ENCODE assay signal across 22 mouse cellular contexts in the genomic region with DNA sequence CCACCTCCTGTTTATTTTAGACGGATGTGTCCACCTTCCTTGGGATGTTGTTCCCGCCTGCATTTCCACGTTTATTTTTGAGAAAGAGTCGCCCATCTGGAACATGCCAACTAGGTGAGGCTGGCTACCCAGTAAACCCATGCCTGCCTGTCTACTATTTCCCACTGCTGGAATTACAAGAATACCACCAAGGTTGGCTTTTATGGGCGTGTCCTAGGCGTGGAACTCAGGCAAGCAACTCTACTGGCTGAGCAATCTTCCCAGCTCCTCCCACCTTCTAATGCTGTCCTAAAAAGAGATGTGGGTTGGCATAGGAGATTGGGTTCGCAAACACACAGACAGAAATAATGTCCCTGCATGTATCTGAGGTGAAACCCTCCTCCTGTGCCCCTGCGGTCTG.
DNase-seq lines count a peak whose midpoint lies in the region; ATAC-seq and TF ChIP-seq lines count a peak whose summit lies in the region.
"Had no signal": no experiment of that assay in that cellular context is flagged by ENCODE, and none has a peak within 500 bp of the region (broad histone marks: within the 10 kb centered on the region; RNA-seq: fewer than 3 reads in every experiment).

No protein-coding gene starts in this region.

- no peaks in the 10 kb centered on the region for H3K4me1 ChIP-seq in embryonic facial prominence, embryonic 12.5 days
- peaks cover 21% of the 10 kb centered on the region for H3K4me1 ChIP-seq in embryonic facial prominence, embryonic 10.5 days
- no peaks in the 10 kb centered on the region for H3K4me1 ChIP-seq in lung, embryonic 15.5 days
- H3K4me1 ChIP-seq in lung, postnatal 0 days (ENCODE audit: insufficient read depth, low read depth, low read length), result no peaks in the 10 kb centered on the region
- peaks cover 8% of the 10 kb centered on the region; the same call in 1 of the 2 replicates for H3K4me1 ChIP-seq in embryonic facial prominence, embryonic 15.5 days
- H3K4me1 ChIP-seq: heart, embryonic 10.5 days; heart, embryonic 13.5 days had no signal

- no peak for TF ChIP-seq EP300 in lung, postnatal 0 days (IDR thresholded peaks at IDR 0.05)

- H3K27me3 ChIP-seq in embryonic facial prominence, embryonic 12.5 days, result no peaks in the 10 kb centered on the region
- no peaks in the 10 kb centered on the region for H3K27me3 ChIP-seq in embryonic facial prominence, embryonic 10.5 days (replicated peaks; ENCODE audit: low read depth, poor library complexity, severe bottlenecking)
- H3K27me3 ChIP-seq in lung, embryonic 15.5 days, result no peaks in the 10 kb centered on the region
- no peaks in the 10 kb centered on the region for H3K27me3 ChIP-seq in lung, postnatal 0 days (replicated peaks; ENCODE audit: insufficient read depth, low read length)
- H3K27me3 ChIP-seq in embryonic facial prominence, embryonic 15.5 days, result no peaks in the 10 kb centered on the region
- H3K27me3 ChIP-seq: forebrain, embryonic 13.5 days; heart, embryonic 13.5 days; hindbrain, embryonic 15.5 days had no signal

- H3K27ac ChIP-seq in embryonic facial prominence, embryonic 12.5 days, result no peak overlapping the region
- no peak overlapping the region for H3K27ac ChIP-seq in embryonic facial prominence, embryonic 10.5 days (replicated peaks)
- H3K27ac ChIP-seq in lung, embryonic 15.5 days, result no peak overlapping the region
- H3K27ac ChIP-seq in lung, postnatal 0 days (ENCODE audit: low read length), result no peak overlapping the region
- H3K27ac ChIP-seq in embryonic facial prominence, embryonic 15.5 days (replicated peaks), result no peak overlapping the region
- H3K27ac ChIP-seq: forebrain, embryonic 13.5 days; heart, embryonic 10.5 days; heart, embryonic 13.5 days; hindbrain, embryonic 15.5 days had no signal

- no peak overlapping the region for H3K4me3 ChIP-seq in embryonic facial prominence, embryonic 12.5 days
- no peak overlapping the region for H3K4me3 ChIP-seq in embryonic facial prominence, embryonic 10.5 days
- no peak overlapping the region for H3K4me3 ChIP-seq in lung, embryonic 15.5 days
- no peak overlapping the region for H3K4me3 ChIP-seq in lung, postnatal 0 days (ENCODE audit: low read depth, low read length)
- no peak overlapping the region for H3K4me3 ChIP-seq in embryonic facial prominence, embryonic 15.5 days (replicated peaks)
- H3K4me3 ChIP-seq: erythroblast, embryonic 14.5 days; forebrain, embryonic 13.5 days; heart, embryonic 10.5 days; heart, embryonic 13.5 days; hindbrain, embryonic 15.5 days had no signal

- H3K4me2 ChIP-seq in embryonic facial prominence, embryonic 12.5 days (replicated peaks), result no peak overlapping the region
- H3K4me2 ChIP-seq in lung, embryonic 15.5 days, result peak overlapping the region; percentile 20; the same call in 1 of the 2 replicates
- no peak overlapping the region for H3K4me2 ChIP-seq in lung, postnatal 0 days (replicated peaks; ENCODE audit: low read depth, low read length)
- H3K4me2 ChIP-seq in embryonic facial prominence, embryonic 15.5 days (replicated peaks), result no peak overlapping the region
- H3K4me2 ChIP-seq: forebrain, embryonic 13.5 days; heart, embryonic 13.5 days; hindbrain, embryonic 15.5 days had no signal

- no peak overlapping the region for H3K9ac ChIP-seq in embryonic facial prominence, embryonic 12.5 days
- H3K9ac ChIP-seq in lung, embryonic 15.5 days, result no peak overlapping the region
- H3K9ac ChIP-seq in lung, postnatal 0 days (replicated peaks; ENCODE audit: low read depth), result no peak overlapping the region
- H3K9ac ChIP-seq in embryonic facial prominence, embryonic 15.5 days, result no peak overlapping the region
- H3K9ac ChIP-seq: forebrain, embryonic 13.5 days; heart, embryonic 13.5 days; hindbrain, embryonic 15.5 days had no signal

- no peak for DNase-seq in embryonic facial prominence, embryonic 10.5 days (ENCODE audit: low spot score)
- DNase-seq in lung, postnatal 0 days (ENCODE audit: low spot score), result no peak
- peak; percentile 10 for DNase-seq in R1 (ENCODE audit: low read depth, low spot score)
- no peak for DNase-seq in frontal cortex, postnatal 36 days (ENCODE audit: low spot score in 2 of 2)
- DNase-seq: adrenal gland, postnatal 10 days; adrenal gland, postnatal 36 days; cerebellum, adult 18-20 months; cerebellum, adult 9-10 months; cerebellum, postnatal 14 days; heart, adult 18-20 months; heart, postnatal 14 days; heart, postnatal 4 days had no signal

- no peaks in the 10 kb centered on the region for H3K36me3 ChIP-seq in embryonic facial prominence, embryonic 12.5 days
- H3K36me3 ChIP-seq in embryonic facial prominence, embryonic 10.5 days (replicated peaks), result no peaks in the 10 kb centered on the region
- H3K36me3 ChIP-seq in lung, embryonic 15.5 days, result no peaks in the 10 kb centered on the region
- H3K36me3 ChIP-seq in lung, postnatal 0 days (ENCODE audit: insufficient read depth, low read length), result no peaks in the 10 kb centered on the region
- H3K36me3 ChIP-seq in embryonic facial prominence, embryonic 15.5 days, result no peaks in the 10 kb centered on the region
- H3K36me3 ChIP-seq: heart, embryonic 10.5 days; heart, embryonic 13.5 days; hindbrain, embryonic 15.5 days had no signal

- TF ChIP-seq CTCF in lung, postnatal 0 days (IDR thresholded peaks at IDR 0.05), result no peak

- 81% methylated on average over 8 of the region's 8 CpGs for WGBS in embryonic facial prominence, embryonic 12.5 days
- 90% methylated on average over 8 of the region's 8 CpGs for WGBS in embryonic facial prominence, embryonic 10.5 days
- WGBS in lung, embryonic 15.5 days, result 66% methylated on average over 8 of the region's 8 CpGs
- 55% methylated on average over 8 of the region's 8 CpGs for WGBS in lung, postnatal 0 days
- 83% methylated on average over 8 of the region's 8 CpGs for WGBS in embryonic facial prominence, embryonic 15.5 days

- ATAC-seq in embryonic facial prominence, embryonic 12.5 days (ENCODE audit: insufficient number of reproducible peaks, insufficient read depth, low FRiP score, low TSS enrichment), result 0 out of 2 replicates have a peak, but pooled peaks have one; percentile 36
- ATAC-seq in lung, embryonic 15.5 days (ENCODE audit: borderline replicate concordance, extremely low read depth, low FRiP score, low TSS enrichment), result 0 out of 2 replicates have a peak, but pooled peaks have one; percentile 14
- no peak for ATAC-seq in lung, postnatal 0 days
- peak; percentile 64; the same call in 1 of the 2 replicates for ATAC-seq in embryonic facial prominence, embryonic 15.5 days (ENCODE audit: insufficient number of reproducible peaks, low FRiP score, low TSS enrichment, low read depth)
- ATAC-seq: forebrain, embryonic 13.5 days; forebrain, embryonic 16.5 days; intestine, postnatal 0 days had no signal

- H3K9me3 ChIP-seq in embryonic facial prominence, embryonic 12.5 days, result no peaks in the 10 kb centered on the region
- no peaks in the 10 kb centered on the region for H3K9me3 ChIP-seq in embryonic facial prominence, embryonic 10.5 days
- H3K9me3 ChIP-seq in lung, embryonic 15.5 days, result no peaks in the 10 kb centered on the region
- no peaks in the 10 kb centered on the region for H3K9me3 ChIP-seq in lung, postnatal 0 days (ENCODE audit: low read length)
- no peaks in the 10 kb centered on the region for H3K9me3 ChIP-seq in embryonic facial prominence, embryonic 15.5 days (replicated peaks)
- H3K9me3 ChIP-seq: forebrain, embryonic 13.5 days; heart, embryonic 10.5 days; heart, embryonic 13.5 days; hindbrain, embryonic 15.5 days had no signal
